Mouse (Mus musculus) cerebellum, postnatal 36 days (tissue): Measurements from ENCODE around the gene Atrn.
"Not testable (repeated sequence)": the region's sequence is repeated elsewhere in the genome, so short reads cannot be mapped to it uniquely, and the experiment has no call there.

Experiments
- DNase-seq, 2 experiments: peaks; one replicate each; pipeline ENCODE4 v3.0.0; 2021 to 2022; ENCODE audit warnings: mixed read lengths in 2 of 2

Atrn gene

GRCm38 (mm10) chr2:130961851-130962250 is 55.6 kb downstream of the Atrn start:
- DNase-seq = peak in 1 of 2 experiments; percentile 10

GRCm38 (mm10) chr2:130965042-130965441 is 58.7 kb downstream of the Atrn start:
- no peak for DNase-seq

- no peak for DNase-seq
These were observed 64.7 kb downstream of the Atrn start for GRCm38 (mm10) chr2:130971030-130971429.

- no peak for DNase-seq
These were observed 66.1 kb downstream of the Atrn start for GRCm38 (mm10) chr2:130972386-130972785.

- DNase-seq = no peak
These were observed 68.6 kb downstream of the Atrn start for GRCm38 (mm10) chr2:130974928-130975327.

GRCm38 (mm10) chr2:130977589-130977988 is 71.3 kb downstream of the Atrn start:
- no peak for DNase-seq

- no peak for DNase-seq
These were observed 72.0 kb downstream of the Atrn start for GRCm38 (mm10) chr2:130978058-130978847.

- no peak for DNase-seq
These were observed 72.8 kb downstream of the Atrn start for GRCm38 (mm10) chr2:130979138-130979537.

GRCm38 (mm10) chr2:130992818-130993217 is 86.5 kb downstream of the Atrn start:
- no peak for DNase-seq

- DNase-seq = no peak
These were observed 102.8 kb downstream of the Atrn start for GRCm38 (mm10) chr2:131009123-131009522.

GRCm38 (mm10) chr2:131010566-131010965 is 104.3 kb downstream of the Atrn start:
- no peak for DNase-seq

GRCm38 (mm10) chr2:131025230-131025629 is 118.9 kb downstream of the Atrn start:
- DNase-seq = no peak

GRCm38 (mm10) chr2:131026941-131027340 is 120.6 kb downstream of the Atrn start:
- DNase-seq = no peak

- no peak for DNase-seq
These were observed 123.0 kb downstream of the Atrn start for GRCm38 (mm10) chr2:131029065-131029935.

- DNase-seq = no peak
These were observed 124.3 kb downstream of the Atrn start for GRCm38 (mm10) chr2:131030561-131030960.

GRCm38 (mm10) chr2:131030998-131031397 is 124.7 kb downstream of the Atrn start:
- DNase-seq = no peak

- not testable (repeated sequence) for DNase-seq
These were observed 125.1 kb downstream of the Atrn start for GRCm38 (mm10) chr2:131031406-131031805.

- DNase-seq = no peak
These were observed 130.0 kb downstream of the Atrn start for GRCm38 (mm10) chr2:131036343-131036742.

- DNase-seq = no peak
These were observed 130.5 kb downstream of the Atrn start for GRCm38 (mm10) chr2:131036757-131037156.

GRCm38 (mm10) chr2:131037226-131037990 is 131.1 kb downstream of the Atrn start:
- no peak for DNase-seq

GRCm38 (mm10) chr2:131038197-131038596 is 131.9 kb downstream of the Atrn start:
- no peak for DNase-seq

GRCm38 (mm10) chr2:131038675-131039074 is 132.4 kb downstream of the Atrn start:
- no peak for DNase-seq
